Mouse (Mus musculus) MEL (cell line): Measurements from ENCODE around the gene Itgb1bp1.
A peak's percentile ranks its signal among the peaks of the same experiment; 100 is the strongest.

ENCODE experiments used
- CTCF ChIP-seq, 3 experiments: IDR thresholded peaks in 2 of 3; conservative IDR thresholded peaks in 1 of 3; 2 replicates each; pipeline ENCODE4 v1.5.1; 2011 to 2012; ENCODE audit warnings: low read length in 3 of 3, low read depth in 2 of 3, mild to moderate bottlenecking in 2 of 3, improper control_type of control experiment in 1 of 3, inconsistent platforms in 1 of 3, mixed read lengths in 1 of 3, moderate library complexity in 1 of 3; ENCODE audit not compliant: control insufficient read depth in 1 of 3, insufficient read depth in 1 of 3, poor library complexity in 1 of 3, severe bottlenecking in 1 of 3
- GATA1 ChIP-seq: IDR thresholded peaks from 2 replicates; pipeline ENCODE4 v1.6.1; 2011; ENCODE audit warnings: low read depth, low read length, improper control_type of control experiment
- NELFE ChIP-seq: IDR thresholded peaks from 2 replicates; pipeline ENCODE4 v1.6.1; 2011; ENCODE audit warnings: low read depth, low read length, improper control_type of control experiment
- NRF1 ChIP-seq: IDR thresholded peaks from 2 replicates; pipeline ENCODE4 v1.6.1; 2014; ENCODE audit warnings: low read depth, mild to moderate bottlenecking, inconsistent platforms, low read length, improper control_type of control experiment, moderate library complexity; ENCODE audit not compliant: poor library complexity, insufficient read depth, severe bottlenecking
- RAD21 ChIP-seq: IDR thresholded peaks from 2 replicates; pipeline ENCODE4 v1.6.1; 2011; ENCODE audit warnings: mild to moderate bottlenecking, low read depth, low read length, improper control_type of control experiment
- TCF12 ChIP-seq: IDR thresholded peaks from 2 replicates; pipeline ENCODE4 v1.6.1; 2014; ENCODE audit warnings: low read depth, mild to moderate bottlenecking, inconsistent platforms, low read length, improper control_type of control experiment, moderate library complexity

- TF ChIP-seq GATA1 (no peak), NELFE (peak; percentile 58), TCF12 (peak; percentile 31; the same call in 1 of the 2 replicates), NRF1 (peak; percentile 81), RAD21 (no peak), CTCF (IDR thresholded peaks at IDR 0.05 in 2 of 3, conservative IDR thresholded peaks at IDR 0.05 in 1 of 3; ENCODE audit: control insufficient read depth in 1 of 3, insufficient read depth in 1 of 3, low read depth in 2 of 3, low read length in 3 of 3, poor library complexity in 1 of 3, severe bottlenecking in 1 of 3) (no peak)
Observed at GRCm38 (mm10) chr12:21286243-21286622, at the start of gene Itgb1bp1.
